Mouse (Mus musculus): ENCODE measurements around the gene Gm4924.

Gene Gm4924

DNA sequence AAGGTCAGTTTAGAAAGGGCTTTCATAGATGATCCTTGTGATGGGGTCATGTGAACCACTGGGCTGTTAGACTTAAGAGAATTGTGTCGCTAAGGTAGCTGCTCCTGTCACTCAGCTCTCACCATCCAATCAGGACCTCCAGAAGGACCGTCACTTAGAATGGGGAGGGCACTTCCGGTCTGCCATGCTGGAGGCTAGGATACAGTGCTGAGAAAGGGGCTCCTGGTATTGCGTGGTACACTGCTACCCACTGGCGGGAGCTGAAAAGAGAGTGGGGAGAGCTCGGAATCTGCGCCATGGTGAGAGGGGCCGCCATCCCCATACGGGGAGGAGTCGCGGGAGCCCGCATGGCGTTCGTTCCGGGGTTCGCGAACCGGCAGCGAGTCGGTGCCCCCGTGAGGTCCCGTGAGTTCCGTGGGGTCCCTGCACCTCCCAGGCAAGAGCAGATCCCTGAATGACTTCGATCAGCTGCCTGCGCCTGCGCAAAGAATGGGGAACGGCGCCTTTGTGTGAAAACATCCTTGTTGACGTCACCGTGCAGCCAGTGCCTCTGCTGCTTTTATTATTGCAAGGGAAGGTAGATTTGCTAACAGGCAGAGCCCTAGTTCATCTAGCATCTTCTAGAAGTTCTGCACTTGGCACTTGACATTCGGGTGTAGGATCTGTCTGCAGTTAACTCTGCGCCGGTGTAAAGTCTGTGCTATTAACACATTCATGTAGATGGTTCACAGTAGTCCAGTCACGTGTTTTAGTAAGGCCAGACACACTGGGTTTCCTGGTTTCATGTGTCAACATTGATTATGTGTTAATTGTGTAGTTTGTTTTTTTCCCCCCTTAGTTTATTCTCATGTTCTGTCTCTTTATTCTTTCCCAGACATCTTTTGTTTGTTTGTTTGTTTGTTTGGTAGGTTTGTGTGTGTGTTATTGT lies at the start of gene Gm4924:
Gene Gm4924, plus strand, starts transcription at position 173 of the 928 bp plus-strand sequence.
- DNase-seq (ENCODE audit: low read depth, low spot score): peak; percentile 65

DNA sequence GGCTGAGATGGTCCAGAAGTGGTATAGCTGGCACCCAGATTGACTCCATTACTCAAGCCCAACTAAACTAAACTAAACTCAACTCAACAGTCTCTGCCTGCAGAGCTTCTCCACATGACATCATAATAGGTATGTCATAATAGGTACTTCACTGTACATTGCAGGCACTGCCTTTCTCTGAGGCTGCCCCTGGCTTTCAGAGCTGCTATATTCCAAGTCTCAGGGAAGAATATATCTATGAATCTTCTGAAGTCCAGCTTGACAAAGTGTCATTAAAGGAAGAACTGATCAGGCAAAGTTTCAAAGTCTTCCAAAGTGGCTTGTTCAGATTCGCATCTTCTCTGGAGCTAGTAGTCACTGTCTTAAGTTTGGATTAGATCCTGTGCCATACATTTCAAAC lies 37.6 kb upstream of the Gm4924 start, which contains the start of gene 4932415D10Rik:
Gene 4932415D10Rik, minus strand, starts transcription at position 101 of the 400 bp plus-strand sequence.
- DNase-seq (ENCODE audit: low read depth, low spot score): no peak

DNA sequence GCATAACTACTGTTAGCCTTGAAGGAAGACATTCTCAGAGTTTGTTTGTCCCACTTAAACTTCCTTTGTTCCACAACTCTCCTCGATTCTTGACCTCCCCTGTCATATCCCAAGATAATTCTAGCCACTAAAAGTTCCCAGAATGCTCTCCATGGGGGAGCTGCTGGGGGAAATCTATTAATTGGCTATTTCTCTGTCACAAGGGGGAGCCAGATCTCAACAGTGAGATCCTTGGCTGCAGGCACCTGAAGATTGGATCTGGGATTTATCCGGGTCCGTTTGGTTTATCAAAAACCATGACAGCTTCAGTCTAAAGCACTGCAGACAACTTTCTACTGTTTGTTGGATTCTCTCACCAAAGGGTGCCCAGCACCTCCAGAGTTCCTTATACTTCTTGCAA lies 33.9 kb upstream of the Gm4924 start:
- no peak for DNase-seq (ENCODE audit: low read depth, low spot score)

GRCm38 (mm10) chr10:82329826-82330225 lies 24.2 kb upstream of the Gm4924 start:
- no peak for DNase-seq (ENCODE audit: low read depth, low spot score)

- no peak for DNase-seq (ENCODE audit: low read depth, low spot score)
Observed at GRCm38 (mm10) chr10:82355401-82355800, 1.3 kb downstream of the Gm4924 start.

- DNase-seq (ENCODE audit: low read depth, low spot score): no peak
Observed at GRCm38 (mm10) chr10:82361911-82362310, 7.9 kb downstream of the Gm4924 start.

- DNase-seq (ENCODE audit: low read depth, low spot score): no peak
Observed at GRCm38 (mm10) chr10:82382992-82383391, 28.9 kb downstream of the Gm4924 start.

GRCm38 (mm10) chr10:82409511-82409910 lies 55.5 kb downstream of the Gm4924 start:
- no peak for DNase-seq (ENCODE audit: low read depth, low spot score)

DNA sequence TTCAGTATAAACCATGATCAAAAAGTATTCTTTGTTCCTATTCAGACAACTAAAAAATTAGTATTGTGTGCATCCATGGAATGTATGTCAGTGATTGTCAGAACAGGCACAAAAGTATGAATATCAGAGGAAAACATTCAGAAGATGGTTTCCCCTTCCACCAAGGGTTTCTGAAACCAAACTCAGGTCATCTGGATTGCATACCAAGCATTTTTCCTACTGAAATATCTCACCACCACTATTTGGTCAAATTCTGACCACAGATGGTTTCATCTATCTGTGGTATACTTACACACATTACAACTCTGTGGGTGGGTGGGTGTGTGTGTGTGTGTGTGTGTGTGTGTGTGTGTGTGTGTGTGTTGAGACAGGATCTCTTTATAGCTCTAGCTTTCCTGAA lies 69.6 kb downstream of the Gm4924 start:
- no peak for DNase-seq (ENCODE audit: low read depth, low spot score)

Data from skeletal muscle tissue, adult 2 months (tissue).